Mouse (Mus musculus) G1E (cell line): ENCODE measurements around the gene Kiz. TPM values are rescaled to one million over a fixed set of nuclear protein-coding genes. Genes with fewer than 3 reads are reported as not detected.

Experiments used
- ATAC-seq: 2 replicates; pipeline ENCODE4 v1.8.0; 2016; ENCODE audit warnings: mild to moderate bottlenecking; ENCODE audit not compliant: insufficient number of reproducible peaks, poor library complexity, low FRiP score, severe bottlenecking; ENCODE audit errors: extremely low read depth
- DNase-seq: peaks from one replicate; pipeline ENCODE4 v3.0.0; 2012; ENCODE audit warnings: low spot score
- H3K27me3 ChIP-seq: 2 replicates; pipeline ENCODE4 v1.6.1; 2012; ENCODE audit warnings: mild to moderate bottlenecking, low read length, inconsistent platforms; ENCODE audit not compliant: insufficient read depth
- H3K36me3 ChIP-seq: replicated peaks from 2 replicates; pipeline ENCODE3; 2012; ENCODE audit warnings: mild to moderate bottlenecking, inconsistent platforms
- H3K4me1 ChIP-seq: 2 replicates; pipeline ENCODE4 v1.6.1; 2012; ENCODE audit warnings: low read depth, low read length, inconsistent platforms, mixed read lengths; ENCODE audit not compliant: insufficient read depth
- H3K4me3 ChIP-seq: 2 replicates; pipeline ENCODE4 v1.5.1; 2012; ENCODE audit warnings: low read depth, mild to moderate bottlenecking, inconsistent platforms, low read length, moderate library complexity, mixed read lengths
- H3K9me3 ChIP-seq: replicated peaks from 2 replicates; pipeline ENCODE4 v1.6.1; 2012; ENCODE audit warnings: inconsistent platforms
- CTCF ChIP-seq: IDR thresholded peaks from 2 replicates; pipeline ENCODE4 v1.5.1; 2012; ENCODE audit warnings: low read depth, low read length, inconsistent platforms, mixed read lengths
- GATA1 ChIP-seq: IDR thresholded peaks from 2 replicates; pipeline ENCODE4 v1.6.1; 2012; ENCODE audit warnings: borderline replicate concordance, low read length, inconsistent platforms, mixed read lengths
- GATA2 ChIP-seq: IDR thresholded peaks from 2 replicates; pipeline ENCODE4 v1.6.1; 2012; ENCODE audit warnings: low read depth, low read length, inconsistent platforms, borderline replicate concordance
- POLR2AphosphoS5 ChIP-seq: IDR thresholded peaks from 2 replicates; pipeline ENCODE4 v1.6.1; 2012; ENCODE audit warnings: low read depth, low read length, inconsistent platforms; ENCODE audit not compliant: insufficient replicate concordance
- TAL1 ChIP-seq: conservative IDR thresholded peaks from 2 replicates; pipeline ENCODE4 v1.6.1; 2012; ENCODE audit warnings: low read depth, low read length, inconsistent platforms, mixed read lengths
- polyA plus RNA-seq: library from polyadenylated mRNA; stranded (reverse); fragments of >175 nt; gene quantifications from 2 replicates; pipeline ENCODE4 v1.2.3, GENCODE M21; 2012
- total RNA-seq, 2 experiments: library from RNA; stranded (forward) in 1 of 2; stranded (reverse) in 1 of 2; fragments of 200-1000 nt in 1 of 2; fragments of >200 nt in 1 of 2; fragmentation: Nextera tagmentation in 1 of 2; gene quantifications; 2 replicates each; pipeline ENCODE4 v1.2.3; 2014 to 2017

The Kiz gene
- total and polyA plus RNA-seq, 3 experiments: 10.5 to 56.7 (median 44.6) TPM

- peak; percentile 18 for ATAC-seq
- Histone ChIP-seq H3K36me3 (peaks cover 21% of the 10 kb centered on the region), H3K4me3 (peak overlapping the region; percentile 96), H3K27me3 (no peaks in the 10 kb centered on the region), H3K4me1 (peaks cover 61% of the 10 kb centered on the region), H3K9me3 (no peaks in the 10 kb centered on the region)
- TF ChIP-seq GATA2: no peak
- no peak for TF ChIP-seq TAL1
- no peak for TF ChIP-seq POLR2AphosphoS5
- TF ChIP-seq CTCF: no peak
- no peak for TF ChIP-seq GATA1
- DNase-seq: peak; percentile 38
Measured at GRCm38 (mm10) chr2:147011474-147012140, 155.9 kb downstream of the Kiz start.

- TF ChIP-seq CTCF (no peak), TAL1 (no peak), POLR2AphosphoS5 (no peak), GATA1 (no peak), GATA2 (no peak)
- Histone ChIP-seq H3K36me3 (peaks cover 23% of the 10 kb centered on the region), H3K27me3 (no peaks in the 10 kb centered on the region), H3K9me3 (no peaks in the 10 kb centered on the region), H3K4me1 (peaks cover 58% of the 10 kb centered on the region), H3K4me3 (peak overlapping the region; percentile 96)
- DNase-seq (no peak), ATAC-seq (no peak)
Measured at GRCm38 (mm10) chr2:147012141-147012622, 156.5 kb downstream of the Kiz start.

- Histone ChIP-seq H3K9me3 (no peaks in the 10 kb centered on the region), H3K36me3 (peaks cover 25% of the 10 kb centered on the region), H3K4me3 (peak within 1 kb of the TSS; percentile 96), H3K27me3 (no peaks in the 10 kb centered on the region), H3K4me1 (peaks cover 53% of the 10 kb centered on the region)
- peak; percentile 69 for ATAC-seq
- peak; percentile 78 for DNase-seq
- TF ChIP-seq TAL1 (no peak), GATA2 (no peak), GATA1 (no peak), CTCF (no peak), POLR2AphosphoS5 (no peak)
Measured at GRCm38 (mm10) chr2:147012623-147013184, 157.0 kb downstream of the Kiz start, which contains the start of gene Xrn2. Gene Xrn2 (plus strand): TSS chr2:147012996.

- Histone ChIP-seq H3K36me3 (peaks cover 22% of the 10 kb centered on the region), H3K4me3 (peak overlapping the region; percentile 96), H3K9me3 (no peaks in the 10 kb centered on the region), H3K27me3 (no peaks in the 10 kb centered on the region), H3K4me1 (peaks cover 46% of the 10 kb centered on the region)
- TF ChIP-seq POLR2AphosphoS5 (no peak), GATA2 (no peak), TAL1 (no peak), GATA1 (no peak), CTCF (no peak)
- ATAC-seq (peak; percentile 46), DNase-seq (peak; percentile 60)
Measured at GRCm38 (mm10) chr2:147013194-147013969, 157.7 kb downstream of the Kiz start.

- peaks cover 25% of the 10 kb centered on the region for H3K36me3 ChIP-seq
- ATAC-seq (no peak), DNase-seq (no peak)
- H3K27me3 ChIP-seq: no peaks in the 10 kb centered on the region
- peaks cover 42% of the 10 kb centered on the region for H3K4me1 ChIP-seq
- TF ChIP-seq GATA2 (no peak), POLR2AphosphoS5 (no peak), TAL1 (no peak), GATA1 (no peak), CTCF (no peak)
- no peaks in the 10 kb centered on the region for H3K9me3 ChIP-seq
- H3K4me3 ChIP-seq: peak overlapping the region; percentile 96
Measured at GRCm38 (mm10) chr2:147014101-147014886, 158.6 kb downstream of the Kiz start.

Other genes starting within 250 kb of the Kiz start
- 189 and 238 TPM in 2 replicates for gene Xrn2, start 157.1 kb downstream of the Kiz start, total RNA-seq (2014; fragmentation: Nextera tagmentation)
- gene Xrn2, start 157.1 kb downstream of the Kiz start, total RNA-seq (2017): 146 and 162 TPM in 2 replicates
- 12.3 and 16.9 TPM in 2 replicates for gene Xrn2, start 157.1 kb downstream of the Kiz start, polyA plus RNA-seq
- gene Nkx2-4, start 229.6 kb downstream of the Kiz start, total RNA-seq (2014; fragmentation: Nextera tagmentation): not detected in 2 replicates
- 0.11 TPM in 1 of 2 replicates, not detected in the other for gene Nkx2-4, start 229.6 kb downstream of the Kiz start, total RNA-seq (2017)
- gene Nkx2-4, start 229.6 kb downstream of the Kiz start, polyA plus RNA-seq: not detected in 2 replicates